Mouse (Mus musculus): Measurements from ENCODE around the gene Mmgt2.

The Mmgt2 gene

GRCm38 (mm10) chr11:62621586-62622283, 26.7 kb upstream of the Mmgt2 start:
- no peak for DNase-seq (ENCODE audit: low spot score in 2 of 2)

- DNase-seq (ENCODE audit: low spot score in 2 of 2), result no peak
Observed at GRCm38 (mm10) chr11:62622850-62623249, 25.6 kb upstream of the Mmgt2 start.

GRCm38 (mm10) chr11:62624341-62625291, 23.8 kb upstream of the Mmgt2 start:
- DNase-seq (ENCODE audit: low spot score in 2 of 2), result no peak

- peak in 1 of 2 experiments; percentile 50 for DNase-seq (ENCODE audit: low spot score in 2 of 2)
Observed at GRCm38 (mm10) chr11:62629352-62630224, 18.9 kb upstream of the Mmgt2 start.

- no peak for DNase-seq (ENCODE audit: low spot score in 2 of 2)
Observed at GRCm38 (mm10) chr11:62630225-62630821, 18.1 kb upstream of the Mmgt2 start.

GRCm38 (mm10) chr11:62631138-62631537, 17.3 kb upstream of the Mmgt2 start:
- DNase-seq (ENCODE audit: low spot score in 2 of 2), result no peak

GRCm38 (mm10) chr11:62635406-62635805, 13.1 kb upstream of the Mmgt2 start:
- DNase-seq (ENCODE audit: low spot score in 2 of 2), result no peak

GRCm38 (mm10) chr11:62636105-62636839, 12.2 kb upstream of the Mmgt2 start:
- DNase-seq (ENCODE audit: low spot score in 2 of 2), result no peak

- DNase-seq (ENCODE audit: low spot score in 2 of 2), result no peak
Observed at GRCm38 (mm10) chr11:62636840-62637221, 11.6 kb upstream of the Mmgt2 start.

GRCm38 (mm10) chr11:62637401-62637800, 11.1 kb upstream of the Mmgt2 start:
- DNase-seq (ENCODE audit: low spot score in 2 of 2), result no peak

GRCm38 (mm10) chr11:62637806-62638205, 10.7 kb upstream of the Mmgt2 start:
- DNase-seq (ENCODE audit: low spot score in 2 of 2), result no peak

GRCm38 (mm10) chr11:62638402-62638801, 10.1 kb upstream of the Mmgt2 start:
- DNase-seq (ENCODE audit: low spot score in 2 of 2), result no peak

GRCm38 (mm10) chr11:62640378-62640777, 8.1 kb upstream of the Mmgt2 start:
- no peak for DNase-seq (ENCODE audit: low spot score in 2 of 2)

GRCm38 (mm10) chr11:62642023-62642844, 6.2 kb upstream of the Mmgt2 start:
- DNase-seq (ENCODE audit: low spot score in 2 of 2), result no peak

- DNase-seq (ENCODE audit: low spot score in 2 of 2), result peak in 1 of 2 experiments; percentile 39
Observed at GRCm38 (mm10) chr11:62643011-62643631, 5.3 kb upstream of the Mmgt2 start.

GRCm38 (mm10) chr11:62643681-62644363, 4.6 kb upstream of the Mmgt2 start:
- DNase-seq (ENCODE audit: low spot score in 2 of 2), result no peak

GRCm38 (mm10) chr11:62644602-62645336, 3.7 kb upstream of the Mmgt2 start:
- no peak for DNase-seq (ENCODE audit: low spot score in 2 of 2)

GRCm38 (mm10) chr11:62645337-62645675, 3.2 kb upstream of the Mmgt2 start:
- DNase-seq (ENCODE audit: low spot score in 2 of 2), result no peak
